Mouse (Mus musculus) urinary bladder, adult 18-20 months (tissue): Measurements from ENCODE around the gene Kmt2e.
"Not testable (repeated sequence)": the region's sequence is repeated elsewhere in the genome, so short reads cannot be mapped to it uniquely, and the experiment has no call there.

Source experiments
- DNase-seq, 2 experiments: peaks; one replicate each; pipeline ENCODE4 v3.0.0; 2022; ENCODE audit warnings: low spot score in 2 of 2, mixed read lengths in 2 of 2

The Kmt2e gene

DNA sequence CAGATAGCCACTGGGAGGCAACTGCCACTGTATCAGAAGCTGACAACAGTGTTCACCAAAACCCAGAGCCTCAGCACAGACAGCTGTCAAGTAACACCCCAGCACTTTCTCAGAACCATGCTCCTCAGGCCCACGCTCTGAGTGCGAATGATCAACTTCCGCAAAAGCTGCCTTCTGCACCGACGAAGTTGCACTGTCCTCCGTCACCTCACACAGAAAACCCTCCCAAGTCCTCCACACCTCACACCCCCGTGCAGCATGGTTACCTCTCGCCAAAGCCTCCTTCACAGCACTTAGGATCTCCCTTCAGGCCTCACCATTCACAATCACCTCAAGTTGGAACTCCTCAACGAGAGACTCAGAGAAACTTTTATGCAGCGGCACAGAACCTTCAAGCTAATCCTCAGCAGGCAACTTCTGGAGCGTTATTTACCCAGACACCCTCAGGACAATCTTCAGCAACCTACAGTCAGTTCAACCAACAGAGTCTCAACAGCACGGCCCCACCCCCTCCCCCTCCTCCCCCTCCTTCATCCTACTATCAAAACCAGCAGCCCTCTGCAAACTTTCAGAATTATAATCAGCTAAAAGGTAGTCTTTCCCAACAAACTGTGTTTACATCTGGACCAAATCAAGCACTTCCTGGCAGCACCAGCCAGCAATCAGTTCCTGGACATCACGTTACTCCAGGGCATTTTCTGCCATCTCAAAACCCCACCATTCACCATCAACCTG is 67.5 kb downstream of the Kmt2e start:
- no peak for DNase-seq

DNA sequence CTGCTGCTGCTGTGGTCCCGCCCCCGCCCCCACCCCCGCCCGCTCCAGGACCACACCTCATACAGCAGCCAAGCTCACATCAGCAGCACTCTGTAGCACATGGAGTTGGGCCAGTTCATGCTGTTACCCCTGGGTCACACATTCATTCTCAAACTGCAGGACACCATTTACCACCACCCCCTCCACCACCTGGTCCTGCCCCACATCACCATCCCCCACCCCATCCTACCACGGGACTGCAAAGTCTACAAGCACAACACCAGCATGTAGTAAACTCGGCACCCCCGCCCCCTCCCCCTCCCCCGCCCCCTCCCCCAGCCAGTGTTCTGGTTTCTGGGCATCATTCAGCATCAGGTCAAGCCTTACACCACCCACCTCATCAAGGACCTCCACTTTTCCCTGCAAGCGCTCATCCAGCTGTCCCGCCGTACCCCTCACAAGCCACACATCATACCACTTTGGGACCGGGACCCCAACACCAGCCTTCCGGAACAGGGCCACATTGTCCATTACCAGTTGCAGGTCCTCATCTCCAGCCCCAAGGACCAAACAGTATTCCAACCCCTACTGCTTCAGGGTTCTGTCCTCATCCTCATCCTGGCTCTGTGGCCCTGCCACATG is 68.2 kb downstream of the Kmt2e start:
- no peak for DNase-seq

DNA sequence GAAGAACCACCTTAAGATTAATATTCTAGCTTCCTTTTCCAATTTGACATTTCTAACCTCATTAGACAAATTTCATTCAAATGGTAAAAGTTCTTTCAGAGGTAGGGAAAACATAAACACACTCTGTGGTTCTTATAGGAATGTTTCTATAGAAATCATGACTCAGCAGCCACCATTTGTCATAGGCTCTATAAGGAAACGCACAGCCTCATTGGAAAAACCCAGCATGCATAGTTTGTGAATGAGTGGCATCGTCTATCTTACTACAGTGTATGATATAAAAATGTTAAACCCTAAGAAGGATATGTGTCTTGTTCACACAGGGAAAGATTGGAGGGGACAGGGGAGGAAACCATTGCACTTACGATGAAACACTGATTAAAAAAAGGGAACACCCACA is 71.3 kb downstream of the Kmt2e start:
- no peak for DNase-seq

DNA sequence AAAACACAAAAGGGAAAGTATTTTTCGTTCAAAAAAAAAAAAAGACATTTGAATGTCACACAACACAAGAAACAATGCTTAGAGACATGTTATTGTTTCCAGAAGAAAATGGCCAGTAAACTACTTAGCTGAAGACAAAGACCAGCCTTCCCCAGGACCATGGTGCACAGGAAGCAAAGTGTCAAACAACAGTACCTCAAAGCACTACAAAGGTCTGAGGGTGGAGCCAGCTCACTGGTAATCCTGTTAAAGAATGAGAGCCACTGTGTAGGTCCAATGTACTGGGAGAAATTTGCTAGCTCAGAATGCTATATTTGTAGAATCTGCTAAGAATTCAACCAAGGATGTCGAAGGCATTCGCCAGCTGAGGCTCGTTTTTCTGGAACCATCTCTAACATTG is 73.0 kb downstream of the Kmt2e start:
- DNase-seq: no peak

DNA sequence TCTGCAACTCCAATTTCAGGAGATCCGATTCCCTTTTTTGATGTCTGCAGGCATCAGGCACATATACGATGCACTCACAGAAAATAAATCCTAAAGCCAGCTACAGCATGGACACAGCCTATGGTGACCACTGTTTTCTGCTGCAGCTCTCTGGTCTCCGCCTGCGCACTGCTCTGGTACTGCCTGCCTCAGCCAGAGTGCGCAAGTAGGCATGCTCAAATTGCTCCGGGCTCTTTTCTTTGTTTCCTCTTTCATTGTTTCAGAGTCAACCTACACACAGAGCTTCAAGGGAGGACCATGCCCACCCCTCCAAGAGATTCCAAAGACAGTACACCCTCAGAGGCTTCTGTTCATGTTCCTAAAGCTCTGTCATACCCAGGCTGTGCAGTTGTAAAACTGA is 74.4 kb downstream of the Kmt2e start:
- DNase-seq: no peak

DNA sequence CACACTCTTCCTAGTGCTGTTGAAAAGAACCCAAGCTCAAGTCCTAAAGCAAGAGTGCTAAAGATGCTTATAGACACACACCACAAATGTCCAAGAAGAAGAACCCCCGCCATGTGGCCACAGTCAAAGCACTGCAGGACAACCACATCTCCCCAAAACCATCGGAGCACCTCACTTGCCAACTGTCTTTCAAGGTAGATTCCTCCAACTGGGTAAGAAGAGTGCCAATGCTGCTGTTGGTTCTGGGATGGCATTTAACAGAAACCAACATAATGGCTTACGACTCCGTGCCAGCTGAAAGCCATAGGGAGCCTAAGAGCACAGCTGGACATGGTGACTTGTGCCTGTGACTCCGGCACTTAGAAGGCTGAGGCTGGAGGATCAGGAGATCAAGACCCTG is 77.2 kb downstream of the Kmt2e start:
- no peak for DNase-seq

DNA sequence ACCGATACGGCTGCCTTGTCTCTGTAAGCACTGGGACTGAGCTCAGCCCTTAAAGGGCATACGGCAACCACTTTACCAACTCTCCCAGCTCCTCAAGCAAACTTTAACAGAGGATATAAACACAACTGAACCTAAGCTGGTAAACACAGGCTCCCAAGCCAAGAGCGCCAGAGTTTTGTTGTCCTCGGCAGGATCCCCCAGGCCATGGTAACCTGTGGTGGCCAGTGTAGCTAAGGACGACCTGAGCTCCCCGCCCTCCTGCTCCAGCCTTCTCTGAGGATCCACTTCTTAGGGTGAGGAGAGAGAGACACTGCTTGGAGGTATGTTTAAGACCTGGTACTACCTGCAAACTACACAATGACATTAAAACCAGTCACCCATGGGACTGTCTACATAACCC is 78.3 kb downstream of the Kmt2e start:
- DNase-seq: no peak

- no peak for DNase-seq
These were observed 79.2 kb downstream of the Kmt2e start for GRCm38 (mm10) chr5:23513468-23513867.

- DNase-seq: no peak
These were observed 80.8 kb downstream of the Kmt2e start for GRCm38 (mm10) chr5:23515038-23515437.

- no peak for DNase-seq
These were observed 82.7 kb downstream of the Kmt2e start for GRCm38 (mm10) chr5:23516962-23517361.

DNA sequence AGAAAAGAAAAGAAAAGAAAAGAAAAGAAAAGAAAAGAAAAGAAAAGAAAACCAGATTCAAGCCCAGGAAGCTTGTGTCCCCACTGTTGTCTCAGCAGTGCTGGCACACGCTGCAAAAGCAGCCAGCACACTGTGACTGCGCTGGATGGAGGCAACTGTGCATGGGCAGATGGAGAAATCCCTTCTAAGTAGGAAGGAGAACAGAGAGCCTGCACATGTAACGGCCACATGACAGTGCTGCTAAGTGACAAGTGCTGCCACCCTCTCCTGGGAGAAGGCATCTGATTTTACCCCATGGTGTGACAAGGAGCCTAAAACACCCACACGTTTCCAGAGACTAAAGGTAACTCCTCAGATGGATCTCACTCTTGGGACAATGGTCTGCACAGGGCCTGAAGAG is 83.6 kb downstream of the Kmt2e start:
- DNase-seq: no peak

DNA sequence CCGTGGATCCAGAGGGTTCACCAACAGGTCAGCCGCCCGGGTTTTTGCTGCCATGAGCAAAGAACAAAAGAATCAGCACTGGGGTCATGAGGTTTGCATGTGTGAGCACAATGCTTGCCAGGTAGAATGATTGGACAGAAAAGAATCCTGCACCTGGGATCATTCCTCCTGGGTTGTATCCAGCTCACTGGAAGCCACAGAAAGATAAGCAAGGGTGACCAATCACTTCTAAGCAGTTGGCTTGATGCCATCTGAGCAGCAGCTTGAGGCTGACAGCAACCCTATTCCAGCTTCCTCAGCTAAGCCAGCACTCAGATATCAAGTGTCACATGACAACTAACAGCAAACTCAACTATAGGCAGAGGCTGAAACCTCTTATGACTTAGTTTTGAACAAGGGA is 84.4 kb downstream of the Kmt2e start:
- DNase-seq: no peak

- DNase-seq: no peak
These were observed 85.4 kb downstream of the Kmt2e start for GRCm38 (mm10) chr5:23519679-23520078.

GRCm38 (mm10) chr5:23521645-23522044 is 87.4 kb downstream of the Kmt2e start:
- DNase-seq: no peak

DNA sequence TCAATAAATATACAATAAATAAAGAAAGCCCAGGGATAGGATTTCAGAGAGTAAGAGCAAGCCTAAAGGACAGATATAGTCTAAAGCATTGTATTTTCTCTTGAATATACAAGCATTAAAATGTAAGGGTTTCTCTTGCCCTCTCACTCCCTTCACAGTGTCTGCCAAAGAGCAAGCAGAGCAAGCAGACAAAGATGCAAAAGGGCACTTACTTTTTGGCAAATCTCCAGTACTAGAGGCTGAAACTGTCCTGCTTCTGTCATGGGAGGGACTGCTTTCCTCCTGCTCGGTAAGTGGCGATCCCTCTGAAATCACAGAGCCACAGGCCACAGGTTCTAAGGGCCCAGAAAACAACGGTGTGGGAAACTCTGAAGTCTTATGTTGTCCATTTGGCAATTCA is 89.7 kb downstream of the Kmt2e start:
- no peak for DNase-seq

- DNase-seq: no peak
These were observed 90.4 kb downstream of the Kmt2e start for GRCm38 (mm10) chr5:23524621-23525020.

DNA sequence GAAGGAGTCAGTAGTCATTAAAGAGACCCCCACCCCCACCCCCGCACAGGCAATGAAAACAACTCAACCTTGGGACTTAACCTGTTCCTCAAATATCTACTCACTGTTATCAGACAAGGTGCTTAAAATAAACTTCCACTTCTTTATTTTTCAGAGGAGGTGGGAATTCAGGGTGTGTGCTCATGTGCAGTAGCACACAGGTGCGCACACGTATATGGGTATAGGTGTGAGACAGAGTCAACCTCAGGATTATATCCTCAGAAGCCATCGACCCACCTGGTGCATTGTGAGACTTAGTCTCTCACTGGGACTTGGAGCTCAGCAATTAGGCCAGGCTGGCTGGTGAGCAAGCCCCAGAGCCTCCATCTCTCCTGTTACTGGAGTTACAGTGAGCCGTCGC is 96.9 kb downstream of the Kmt2e start:
- no peak for DNase-seq

GRCm38 (mm10) chr5:23531541-23532096 is 97.4 kb downstream of the Kmt2e start:
- DNase-seq: no peak

GRCm38 (mm10) chr5:23535692-23536091 is 101.5 kb downstream of the Kmt2e start:
- DNase-seq: no peak

- peak in 1 of 2 experiments; percentile 12 for DNase-seq
These were observed 117.4 kb downstream of the Kmt2e start for GRCm38 (mm10) chr5:23551687-23552086.

- not testable (repeated sequence) for DNase-seq
These were observed 119.1 kb downstream of the Kmt2e start for GRCm38 (mm10) chr5:23553338-23553737.
